Mouse (Mus musculus): Measurements from ENCODE around the gene Cwc25. TPM values are rescaled to one million over a fixed set of nuclear protein-coding genes. Genes with fewer than 3 reads are reported as not detected.

Cwc25 gene
- polyA plus RNA-seq, 2 experiments = 3.5 to 5.7 TPM

- Histone ChIP-seq H3K4me2 (ENCODE audit: low read depth) (peak within 1 kb of the TSS; percentile 91), H3K9me3 (ENCODE audit: control insufficient read depth, low read length) (no peaks in the 10 kb centered on the region), H3K4me3 (ENCODE audit: insufficient read depth in 1 of 2, low read depth in 2 of 2, low read length in 2 of 2) (peak within 1 kb of the TSS; percentile 71 to 87), H3K36me3 (replicated peaks; ENCODE audit: control insufficient read depth, insufficient read depth, low read depth) (peaks cover 8% of the 10 kb centered on the region), H3K27ac (peak within 1 kb of the TSS; percentile 38; the same call in 1 of the 2 replicates), H3K27me3 (ENCODE audit: control insufficient read depth, insufficient read depth, low read length) (no peaks in the 10 kb centered on the region), H3K9ac (replicated peaks) (peak within 1 kb of the TSS; percentile 80), H3K4me1 (replicated peaks; ENCODE audit: control insufficient read depth in 2 of 2, insufficient read depth in 2 of 2, low read length in 1 of 2) (peaks cover 6 to 20% of the 10 kb centered on the region in 2 experiments; a peak in 3 of 4 replicates)
- peak in 1 of 3 experiments; percentile 20 for DNase-seq (ENCODE audit: low read depth in 3 of 3, low spot score in 3 of 3)
- peak; percentile 44 for ATAC-seq (ENCODE audit: insufficient read depth)
- WGBS (ENCODE audit: insufficient replicate concordance) = under 1% methylated on average over 62 of the region's 63 CpGs
- TF ChIP-seq CTCF (IDR thresholded peaks at IDR 0.05; ENCODE audit: low read depth) (no peak), EP300 (IDR thresholded peaks at IDR 0.05; ENCODE audit: low read depth) (no peak)
Observed at GRCm38 (mm10) chr11:97744063-97744717, 22.2 kb downstream of the Cwc25 start, which contains the start of gene Pip4k2b. Gene Pip4k2b (minus strand): TSS chr11:97744704.

- no peak for ATAC-seq (ENCODE audit: insufficient read depth)
- WGBS (ENCODE audit: insufficient replicate concordance) = 5% methylated on average over 9 of the region's 9 CpGs
Observed at GRCm38 (mm10) chr11:97743423-97743822, 22.9 kb downstream of the Cwc25 start.

GRCm38 (mm10) chr11:97742591-97742990, 23.8 kb downstream of the Cwc25 start:
- peaks cover 7% of the 10 kb centered on the region for H3K36me3 ChIP-seq (replicated peaks; ENCODE audit: control insufficient read depth, insufficient read depth, low read depth)
- ATAC-seq (ENCODE audit: insufficient read depth) (no peak), DNase-seq (ENCODE audit: low read depth in 3 of 3, low spot score in 3 of 3) (no peak)
- no peak overlapping the region; a peak in 1 of 4 replicates for H3K4me3 ChIP-seq (ENCODE audit: insufficient read depth in 1 of 2, low read depth in 2 of 2, low read length in 2 of 2)
- peaks cover 6 to 20% of the 10 kb centered on the region in 2 experiments; a peak in 3 of 4 replicates for H3K4me1 ChIP-seq (replicated peaks; ENCODE audit: control insufficient read depth in 2 of 2, insufficient read depth in 2 of 2, low read length in 1 of 2)
- no peak overlapping the region for H3K9ac ChIP-seq (replicated peaks)
- no peak overlapping the region for H3K27ac ChIP-seq
- H3K4me2 ChIP-seq (ENCODE audit: low read depth) = peak overlapping the region; percentile 91; the same call in 1 of the 2 replicates
- no peaks in the 10 kb centered on the region for H3K27me3 ChIP-seq (ENCODE audit: control insufficient read depth, insufficient read depth, low read length)
- TF ChIP-seq CTCF (IDR thresholded peaks at IDR 0.05; ENCODE audit: low read depth) (no peak), EP300 (IDR thresholded peaks at IDR 0.05; ENCODE audit: low read depth) (no peak)
- H3K9me3 ChIP-seq (ENCODE audit: control insufficient read depth, low read length) = no peaks in the 10 kb centered on the region
- 67% methylated on average over 9 of the region's 9 CpGs for WGBS (ENCODE audit: insufficient replicate concordance)

More at GRCm38 (mm10) chr11:97743423-97743822, 22.9 kb downstream of the Cwc25 start:
- Histone ChIP-seq H3K4me2 (ENCODE audit: low read depth) (peak overlapping the region; percentile 91), H3K4me1 (replicated peaks; ENCODE audit: control insufficient read depth in 2 of 2, insufficient read depth in 2 of 2, low read length in 1 of 2) (peaks cover 6 to 20% of the 10 kb centered on the region in 2 experiments; a peak in 3 of 4 replicates), H3K4me3 (ENCODE audit: insufficient read depth in 1 of 2, low read depth in 2 of 2, low read length in 2 of 2) (peak overlapping the region; percentile 71 to 77), H3K36me3 (replicated peaks; ENCODE audit: control insufficient read depth, insufficient read depth, low read depth) (peaks cover 7% of the 10 kb centered on the region), H3K9ac (replicated peaks) (peak overlapping the region; percentile 80), H3K27me3 (ENCODE audit: control insufficient read depth, insufficient read depth, low read length) (no peaks in the 10 kb centered on the region), H3K9me3 (ENCODE audit: control insufficient read depth, low read length) (no peaks in the 10 kb centered on the region), H3K27ac (no peak overlapping the region)
- no peak for TF ChIP-seq EP300 (IDR thresholded peaks at IDR 0.05; ENCODE audit: low read depth)
- no peak for TF ChIP-seq CTCF (IDR thresholded peaks at IDR 0.05; ENCODE audit: low read depth)
- no peak for DNase-seq (ENCODE audit: low read depth in 3 of 3, low spot score in 3 of 3)

- no peaks in the 10 kb centered on the region for H3K27me3 ChIP-seq (ENCODE audit: control insufficient read depth, insufficient read depth, low read length)
- H3K4me3 ChIP-seq (ENCODE audit: insufficient read depth in 1 of 2, low read depth in 2 of 2, low read length in 2 of 2) = no peak overlapping the region
- WGBS (ENCODE audit: insufficient replicate concordance) = 66% methylated on average over 5 of the region's 5 CpGs
- no peaks in the 10 kb centered on the region for H3K9me3 ChIP-seq (ENCODE audit: control insufficient read depth, low read length)
- H3K4me2 ChIP-seq (ENCODE audit: low read depth) = no peak overlapping the region
- H3K27ac ChIP-seq = no peak overlapping the region
- no peak for ATAC-seq (ENCODE audit: insufficient read depth)
- H3K9ac ChIP-seq (replicated peaks) = no peak overlapping the region
- TF ChIP-seq CTCF (IDR thresholded peaks at IDR 0.05; ENCODE audit: low read depth) (no peak), EP300 (IDR thresholded peaks at IDR 0.05; ENCODE audit: low read depth) (no peak)
- no peak for DNase-seq (ENCODE audit: low read depth in 3 of 3, low spot score in 3 of 3)
- peaks cover 6 to 20% of the 10 kb centered on the region in 2 experiments; a peak in 3 of 4 replicates for H3K4me1 ChIP-seq (replicated peaks; ENCODE audit: control insufficient read depth in 2 of 2, insufficient read depth in 2 of 2, low read length in 1 of 2)
- peaks cover 4% of the 10 kb centered on the region for H3K36me3 ChIP-seq (replicated peaks; ENCODE audit: control insufficient read depth, insufficient read depth, low read depth)
Observed at GRCm38 (mm10) chr11:97742157-97742556, 24.2 kb downstream of the Cwc25 start.

- ATAC-seq (ENCODE audit: insufficient read depth) (no peak), DNase-seq (ENCODE audit: low read depth in 3 of 3, low spot score in 3 of 3) (no peak)
- Histone ChIP-seq H3K9me3 (ENCODE audit: control insufficient read depth, low read length) (no peaks in the 10 kb centered on the region), H3K4me2 (ENCODE audit: low read depth) (no peak overlapping the region), H3K27me3 (ENCODE audit: control insufficient read depth, insufficient read depth, low read length) (no peaks in the 10 kb centered on the region), H3K4me3 (ENCODE audit: insufficient read depth in 1 of 2, low read depth in 2 of 2, low read length in 2 of 2) (no peak overlapping the region), H3K27ac (no peak overlapping the region), H3K4me1 (replicated peaks; ENCODE audit: control insufficient read depth in 2 of 2, insufficient read depth in 2 of 2, low read length in 1 of 2) (peaks cover 6 to 16% of the 10 kb centered on the region in 2 experiments; a peak in 3 of 4 replicates), H3K36me3 (replicated peaks; ENCODE audit: control insufficient read depth, insufficient read depth, low read depth) (no peaks in the 10 kb centered on the region), H3K9ac (replicated peaks) (no peak overlapping the region)
- 41% methylated on average over 7 of the region's 7 CpGs for WGBS (ENCODE audit: insufficient replicate concordance)
- TF ChIP-seq EP300 (IDR thresholded peaks at IDR 0.05; ENCODE audit: low read depth) = no peak
- TF ChIP-seq CTCF (IDR thresholded peaks at IDR 0.05; ENCODE audit: low read depth) = no peak
Observed at GRCm38 (mm10) chr11:97740190-97740589, 26.2 kb downstream of the Cwc25 start.

Data from liver, embryonic 14.5 days (tissue).